12 mouse cellular contexts compared by ENCODE assay signal in genomic region chr7:44485572-44486195, GRCm38 (mm10). TPM values are rescaled to one million over a fixed set of nuclear protein-coding genes. Genes with fewer than 3 reads are reported as not detected.
A peak's percentile ranks its signal among the peaks of the same experiment; 100 is the strongest.
DNase-seq lines count a peak whose midpoint lies in the region; ATAC-seq and TF ChIP-seq lines count a peak whose summit lies in the region.
"Had no signal": no experiment of that assay in that cellular context is flagged by ENCODE, and none has a peak within 500 bp of the region (broad histone marks: within the 10 kb centered on the region; RNA-seq: fewer than 3 reads in every experiment).

No protein-coding gene starts in this region.

- H3K4me1 ChIP-seq in forebrain, embryonic 11.5 days (replicated peaks; ENCODE audit: control insufficient read depth, insufficient read depth, low read length): no peaks in the 10 kb centered on the region
- H3K4me1 ChIP-seq in forebrain, postnatal 0 days (ENCODE audit: insufficient read depth): no peaks in the 10 kb centered on the region
- H3K4me1 ChIP-seq in kidney, embryonic 14.5 days (ENCODE audit: control insufficient read depth, insufficient read depth, low read length): no peaks in the 10 kb centered on the region
- 0 out of 2 replicates have a peak, but pooled peaks cover 3% of the 10 kb centered on the region for H3K4me1 ChIP-seq in midbrain, embryonic 13.5 days (replicated peaks)
- no peaks in the 10 kb centered on the region for H3K4me1 ChIP-seq in midbrain, embryonic 14.5 days (ENCODE audit: control insufficient read depth, insufficient read depth, low read length)
- H3K4me1 ChIP-seq in ES-E14 (ENCODE audit: control insufficient read depth in 2 of 2, insufficient read depth in 2 of 2, low read length in 2 of 2, poor library complexity in 1 of 2): peaks cover 0 to 16% of the 10 kb centered on the region in 2 experiments; a peak in 1 of 4 replicates
- H3K4me1 ChIP-seq in hindbrain, embryonic 10.5 days (replicated peaks): peaks cover 17% of the 10 kb centered on the region

- no peak overlapping the region for H3K4me2 ChIP-seq in forebrain, embryonic 11.5 days (ENCODE audit: low read depth, low read length, severe bottlenecking)
- no peak overlapping the region for H3K4me2 ChIP-seq in forebrain, postnatal 0 days (ENCODE audit: low read depth)
- H3K4me2 ChIP-seq in kidney, embryonic 14.5 days (replicated peaks; ENCODE audit: low read depth, low read length): no peak overlapping the region
- H3K4me2 ChIP-seq in midbrain, embryonic 13.5 days (replicated peaks): no peak overlapping the region
- no peak overlapping the region for H3K4me2 ChIP-seq in midbrain, embryonic 14.5 days (ENCODE audit: low read length)

- no peaks in the 10 kb centered on the region for H3K27me3 ChIP-seq in forebrain, embryonic 11.5 days (ENCODE audit: control insufficient read depth, insufficient read depth, low read length)
- peaks cover 3% of the 10 kb centered on the region; the same call in 1 of the 2 replicates for H3K27me3 ChIP-seq in forebrain, postnatal 0 days (ENCODE audit: insufficient read depth, low read length)
- peaks cover 7% of the 10 kb centered on the region; the same call in 1 of the 2 replicates for H3K27me3 ChIP-seq in kidney, embryonic 14.5 days (ENCODE audit: control insufficient read depth, insufficient read depth, low read length)
- peaks cover 15% of the 10 kb centered on the region for H3K27me3 ChIP-seq in midbrain, embryonic 13.5 days
- peaks cover under 1% of the 10 kb centered on the region; the same call in 1 of the 2 replicates for H3K27me3 ChIP-seq in midbrain, embryonic 14.5 days (ENCODE audit: control insufficient read depth, insufficient read depth, low read length)
- peaks cover 24% of the 10 kb centered on the region for H3K27me3 ChIP-seq in hindbrain, embryonic 10.5 days (ENCODE audit: insufficient read depth, poor library complexity, severe bottlenecking)

- no peaks in the 10 kb centered on the region for H3K9me3 ChIP-seq in forebrain, embryonic 11.5 days (ENCODE audit: control insufficient read depth, low read length)
- no peaks in the 10 kb centered on the region for H3K9me3 ChIP-seq in forebrain, postnatal 0 days (ENCODE audit: low read length)
- no peaks in the 10 kb centered on the region for H3K9me3 ChIP-seq in kidney, embryonic 14.5 days (ENCODE audit: control insufficient read depth, low read length)
- H3K9me3 ChIP-seq in midbrain, embryonic 13.5 days: no peaks in the 10 kb centered on the region
- no peaks in the 10 kb centered on the region for H3K9me3 ChIP-seq in midbrain, embryonic 14.5 days (ENCODE audit: control insufficient read depth, low read length)
- no peaks in the 10 kb centered on the region for H3K9me3 ChIP-seq in ES-E14 (ENCODE audit: control insufficient read depth, insufficient read depth, low read depth, low read length)
- H3K9me3 ChIP-seq in hindbrain, embryonic 10.5 days: 0 out of 2 replicates have a peak, but pooled peaks cover 3% of the 10 kb centered on the region

- 70% methylated on average over 7 of the region's 7 CpGs for WGBS in forebrain, embryonic 11.5 days
- 73% methylated on average over 7 of the region's 7 CpGs for whole genome bisulfite sequencing in forebrain, postnatal 0 days
- 77% methylated on average over 7 of the region's 7 CpGs for WGBS in kidney, embryonic 14.5 days
- 80% methylated on average over 7 of the region's 7 CpGs for WGBS in midbrain, embryonic 13.5 days
- WGBS in midbrain, embryonic 14.5 days: 79% methylated on average over 7 of the region's 7 CpGs
- 76% methylated on average over 7 of the region's 7 CpGs for WGBS in hindbrain, embryonic 10.5 days

- ATAC-seq in forebrain, embryonic 11.5 days (replicated peaks; ENCODE audit: low FRiP score): no peak
- no peak for ATAC-seq in forebrain, postnatal 0 days
- ATAC-seq in kidney, embryonic 14.5 days (ENCODE audit: low FRiP score, low TSS enrichment): no peak
- ATAC-seq in midbrain, embryonic 13.5 days: no peak
- ATAC-seq in midbrain, embryonic 14.5 days (ENCODE audit: low FRiP score, low TSS enrichment): no peak; the same call in 1 of the 2 replicates

- DNase-seq in forebrain, embryonic 11.5 days (ENCODE audit: low spot score): peak; percentile 46
- no peak for DNase-seq in forebrain, postnatal 0 days
- peak; percentile 1 for DNase-seq in kidney, adult 11 months
- no peak for DNase-seq in midbrain, embryonic 14.5 days
- DNase-seq in ES-E14 (ENCODE audit: low read depth, low spot score): no peak
- no peak for DNase-seq in hindbrain, embryonic 10.5 days (ENCODE audit: low spot score)

- no peaks in the 10 kb centered on the region for H3K36me3 ChIP-seq in forebrain, embryonic 11.5 days (ENCODE audit: control insufficient read depth, insufficient read depth, low read length)
- H3K36me3 ChIP-seq in forebrain, postnatal 0 days (ENCODE audit: insufficient read depth): peaks cover 18% of the 10 kb centered on the region
- peaks cover 14% of the 10 kb centered on the region for H3K36me3 ChIP-seq in kidney, embryonic 14.5 days (ENCODE audit: control insufficient read depth, insufficient read depth, low read length)
- H3K36me3 ChIP-seq in midbrain, embryonic 13.5 days: peaks cover 22% of the 10 kb centered on the region
- H3K36me3 ChIP-seq in midbrain, embryonic 14.5 days (ENCODE audit: control insufficient read depth, insufficient read depth, low read length): peaks cover 24% of the 10 kb centered on the region
- peaks cover 19% of the 10 kb centered on the region; the same call in 1 of the 2 replicates for H3K36me3 ChIP-seq in ES-E14 (ENCODE audit: control insufficient read depth, insufficient read depth, low read length, poor library complexity, severe bottlenecking)
- H3K36me3 ChIP-seq in hindbrain, embryonic 10.5 days: peaks cover 29% of the 10 kb centered on the region

- TF ChIP-seq CTCF in forebrain, postnatal 0 days (IDR thresholded peaks at IDR 0.05; ENCODE audit: low read depth): no peak

- no peak overlapping the region for H3K9ac ChIP-seq in forebrain, embryonic 11.5 days (ENCODE audit: low read length)
- H3K9ac ChIP-seq in forebrain, postnatal 0 days: no peak overlapping the region
- H3K9ac ChIP-seq in kidney, embryonic 14.5 days (ENCODE audit: low read depth, low read length): no peak overlapping the region
- H3K9ac ChIP-seq in midbrain, embryonic 13.5 days (replicated peaks): no peak overlapping the region
- no peak overlapping the region for H3K9ac ChIP-seq in midbrain, embryonic 14.5 days (replicated peaks; ENCODE audit: low read length)
- no peak overlapping the region for H3K9ac ChIP-seq in ES-E14 (ENCODE audit: insufficient read depth, low read depth, low read length, poor library complexity, severe bottlenecking)

- H3K4me3 ChIP-seq in forebrain, embryonic 11.5 days (ENCODE audit: low read depth, low read length): no peak overlapping the region
- no peak overlapping the region for H3K4me3 ChIP-seq in forebrain, postnatal 0 days (ENCODE audit: low read depth, low read length)
- H3K4me3 ChIP-seq in kidney, embryonic 14.5 days (ENCODE audit: low read length): no peak overlapping the region
- no peak overlapping the region for H3K4me3 ChIP-seq in midbrain, embryonic 13.5 days (replicated peaks)
- H3K4me3 ChIP-seq in midbrain, embryonic 14.5 days (replicated peaks; ENCODE audit: low read depth, low read length): no peak overlapping the region
- H3K4me3 ChIP-seq in ES-E14 (ENCODE audit: insufficient read depth in 1 of 2, low read depth in 1 of 2, low read length in 2 of 2, poor library complexity in 1 of 2, severe bottlenecking in 1 of 2): no peak overlapping the region
- no peak overlapping the region for H3K4me3 ChIP-seq in hindbrain, embryonic 10.5 days

- in situ Hi-C loops in ES-E14 (cut with MboI; ENCODE audit: low sequenced_read_pairs in 2 of 2, unreplicated experiment in 2 of 2): no loop called here

- no peak overlapping the region for H3K27ac ChIP-seq in forebrain, embryonic 11.5 days (ENCODE audit: low read depth, low read length)
- no peak overlapping the region for H3K27ac ChIP-seq in forebrain, postnatal 0 days (ENCODE audit: low read depth, low read length)
- no peak overlapping the region for H3K27ac ChIP-seq in kidney, embryonic 14.5 days (ENCODE audit: low read depth, low read length)
- 0 out of 2 replicates have a peak overlapping the region, but pooled peaks have one; percentile 19 for H3K27ac ChIP-seq in midbrain, embryonic 13.5 days
- no peak overlapping the region for H3K27ac ChIP-seq in midbrain, embryonic 14.5 days (replicated peaks; ENCODE audit: low read depth, low read length)
- peak overlapping the region; percentile 32; the same call in 1 of the 2 replicates for H3K27ac ChIP-seq in ES-E14 (ENCODE audit: insufficient read depth, low read depth, low read length, poor library complexity, severe bottlenecking)
- H3K27ac ChIP-seq in hindbrain, embryonic 10.5 days: no peak overlapping the region

RNA-seq across cellular contexts. Expression of gene Emc10, which starts 10.6 kb away (rescaled TPM):
- polyA plus RNA-seq in forebrain, embryonic 11.5 days (2014; fragmentation: Nextera tagmentation; extraction: Ambion mirVana): 115 and 124 TPM in 2 replicates
- total RNA-seq in forebrain, postnatal 0 days (2014; rRNA removed): 212 and 238 TPM in 2 replicates
- 168 and 171 TPM in 2 replicates for polyA plus RNA-seq in forebrain, postnatal 0 days (2015; fragmentation: Nextera tagmentation; extraction: Ambion mirVana)
- 122 and 138 TPM in 2 replicates for polyA plus RNA-seq in kidney, embryonic 14.5 days (2014; fragmentation: Nextera tagmentation; extraction: Ambion mirVana)
- 118 and 129 TPM in 2 replicates for polyA plus RNA-seq in midbrain, embryonic 13.5 days (2015; fragmentation: Nextera tagmentation; extraction: Ambion mirVana)
- 152 and 163 TPM in 2 replicates for polyA plus RNA-seq in midbrain, embryonic 14.5 days (2014; fragmentation: Nextera tagmentation; extraction: Ambion mirVana)
- total RNA-seq in ES-E14 (2012; rRNA removed): 64.2 and 104 TPM in 2 replicates
- 102 and 122 TPM in 2 replicates for polyA plus RNA-seq in hindbrain, embryonic 10.5 days (2016; fragmentation: Nextera tagmentation; extraction: Ambion mirVana)

RNA-seq across cellular contexts. Expression of gene Fam71e1, which starts 10.7 kb away (rescaled TPM):
- polyA plus RNA-seq in forebrain, embryonic 11.5 days (2014; fragmentation: Nextera tagmentation; extraction: Ambion mirVana): 22.3 and 25.3 TPM in 2 replicates
- total RNA-seq in forebrain, postnatal 0 days (2014; rRNA removed): 21.1 and 22.0 TPM in 2 replicates
- 23.1 and 27.2 TPM in 2 replicates for polyA plus RNA-seq in forebrain, postnatal 0 days (2015; fragmentation: Nextera tagmentation; extraction: Ambion mirVana)
- polyA plus RNA-seq in kidney, embryonic 14.5 days (2014; fragmentation: Nextera tagmentation; extraction: Ambion mirVana): 13.2 and 16.6 TPM in 2 replicates
- 43.0 and 46.1 TPM in 2 replicates for polyA plus RNA-seq in midbrain, embryonic 13.5 days (2015; fragmentation: Nextera tagmentation; extraction: Ambion mirVana)
- polyA plus RNA-seq in midbrain, embryonic 14.5 days (2014; fragmentation: Nextera tagmentation; extraction: Ambion mirVana): 26.8 and 28.6 TPM in 2 replicates
- 3.4 and 4.2 TPM in 2 replicates for total RNA-seq in ES-E14 (2012; rRNA removed)
- 17.1 and 20.5 TPM in 2 replicates for polyA plus RNA-seq in hindbrain, embryonic 10.5 days (2016; fragmentation: Nextera tagmentation; extraction: Ambion mirVana)

RNA-seq across cellular contexts. Expression of gene Josd2, which starts 17.9 kb away (rescaled TPM):
- 60.9 and 68.9 TPM in 2 replicates for polyA plus RNA-seq in forebrain, embryonic 11.5 days (2014; fragmentation: Nextera tagmentation; extraction: Ambion mirVana)
- 27.6 and 39.3 TPM in 2 replicates for total RNA-seq in forebrain, postnatal 0 days (2014; rRNA removed)
- polyA plus RNA-seq in forebrain, postnatal 0 days (2015; fragmentation: Nextera tagmentation; extraction: Ambion mirVana): 28.6 and 31.7 TPM in 2 replicates
- 64.9 and 78.9 TPM in 2 replicates for polyA plus RNA-seq in kidney, embryonic 14.5 days (2014; fragmentation: Nextera tagmentation; extraction: Ambion mirVana)
- polyA plus RNA-seq in midbrain, embryonic 13.5 days (2015; fragmentation: Nextera tagmentation; extraction: Ambion mirVana): 41.6 and 44.8 TPM in 2 replicates
- 27.9 and 32.5 TPM in 2 replicates for polyA plus RNA-seq in midbrain, embryonic 14.5 days (2014; fragmentation: Nextera tagmentation; extraction: Ambion mirVana)
- 18.6 and 18.9 TPM in 2 replicates for total RNA-seq in ES-E14 (2012; rRNA removed)
- 86.2 and 89.2 TPM in 2 replicates for polyA plus RNA-seq in hindbrain, embryonic 10.5 days (2016; fragmentation: Nextera tagmentation; extraction: Ambion mirVana)

RNA-seq across cellular contexts. Expression of gene Aspdh, which starts 20.5 kb away (rescaled TPM):
- 2.6 and 2.9 TPM in 2 replicates for polyA plus RNA-seq in forebrain, embryonic 11.5 days (2014; fragmentation: Nextera tagmentation; extraction: Ambion mirVana)
- 4.4 and 20.3 TPM in 2 replicates for total RNA-seq in forebrain, postnatal 0 days (2014; rRNA removed)
- polyA plus RNA-seq in forebrain, postnatal 0 days (2015; fragmentation: Nextera tagmentation; extraction: Ambion mirVana): 1.6 and 2.2 TPM in 2 replicates
- polyA plus RNA-seq in kidney, embryonic 14.5 days (2014; fragmentation: Nextera tagmentation; extraction: Ambion mirVana): 0.88 and 1.6 TPM in 2 replicates
- polyA plus RNA-seq in midbrain, embryonic 13.5 days (2015; fragmentation: Nextera tagmentation; extraction: Ambion mirVana): 8.6 and 10.8 TPM in 2 replicates
- 8.6 and 8.9 TPM in 2 replicates for polyA plus RNA-seq in midbrain, embryonic 14.5 days (2014; fragmentation: Nextera tagmentation; extraction: Ambion mirVana)
- not detected in 2 replicates for total RNA-seq in ES-E14 (2012; rRNA removed)
- 0.78 and 1.8 TPM in 2 replicates for polyA plus RNA-seq in hindbrain, embryonic 10.5 days (2016; fragmentation: Nextera tagmentation; extraction: Ambion mirVana)
- total RNA-seq: gastrocnemius, postnatal 25 days had no signal
- polyA plus RNA-seq: embryonic facial prominence, embryonic 11.5 days; intestine, embryonic 14.5 days; spleen, adult 2 months had no signal

RNA-seq across cellular contexts. Expression of gene Mybpc2, which starts 38.8 kb away (rescaled TPM):
- polyA plus RNA-seq in forebrain, embryonic 11.5 days (2014; fragmentation: Nextera tagmentation; extraction: Ambion mirVana): 0.23 TPM in 1 of 2 replicates, not detected in the other
- 0.15 and 0.33 TPM in 2 replicates for total RNA-seq in forebrain, postnatal 0 days (2014; rRNA removed)
- polyA plus RNA-seq in forebrain, postnatal 0 days (2015; fragmentation: Nextera tagmentation; extraction: Ambion mirVana): 0.15 and 0.29 TPM in 2 replicates
- 0.06 and 0.18 TPM in 2 replicates for polyA plus RNA-seq in kidney, embryonic 14.5 days (2014; fragmentation: Nextera tagmentation; extraction: Ambion mirVana)
- polyA plus RNA-seq in midbrain, embryonic 13.5 days (2015; fragmentation: Nextera tagmentation; extraction: Ambion mirVana): 0.16 and 0.23 TPM in 2 replicates
- polyA plus RNA-seq in midbrain, embryonic 14.5 days (2014; fragmentation: Nextera tagmentation; extraction: Ambion mirVana): 0.15 and 0.20 TPM in 2 replicates
- total RNA-seq in ES-E14 (2012; rRNA removed): 0.80 and 1.6 TPM in 2 replicates
- polyA plus RNA-seq in hindbrain, embryonic 10.5 days (2016; fragmentation: Nextera tagmentation; extraction: Ambion mirVana): 0.10 and 0.12 TPM in 2 replicates
- polyA plus RNA-seq: embryonic facial prominence, embryonic 11.5 days had no signal

Comparison
In these comparisons a context has a peak if more than half of its experiments do, and no peak if none do; other contexts are left out.
1. DNase-seq: peak in forebrain, embryonic 11.5 days (single experiment) and kidney, adult 11 months (single experiment); none in forebrain, postnatal 0 days (single experiment), midbrain, embryonic 14.5 days (single experiment), ES-E14 (single experiment) and hindbrain, embryonic 10.5 days (single experiment).
2. H3K27ac ChIP-seq: peak in midbrain, embryonic 13.5 days (single experiment) and ES-E14 (single experiment); none in forebrain, embryonic 11.5 days (single experiment), forebrain, postnatal 0 days (single experiment), kidney, embryonic 14.5 days (single experiment), midbrain, embryonic 14.5 days (single experiment) and hindbrain, embryonic 10.5 days (single experiment).